Mouse (Mus musculus) liver, adult 2 months (tissue): Measurements from ENCODE around the gene Gm13090.

ENCODE experiments used
- CTCF ChIP-seq: fragments of 200-500 bp; IDR thresholded peaks from 2 replicates; pipeline ENCODE4 v1.5.1; 2011; ENCODE audit warnings: low read depth, low read length, control low read depth
- POLR2A ChIP-seq: fragments of 200-500 bp; IDR thresholded peaks from 2 replicates; pipeline ENCODE4 v1.6.1; 2011; ENCODE audit warnings: low read length, control low read depth; ENCODE audit not compliant: insufficient read depth; ENCODE audit errors: extremely low read depth

- TF ChIP-seq POLR2A (no peak), CTCF (no peak)
Measured at GRCm38 (mm10) chr4:151083027-151083426, 6.3 kb upstream of the Gm13090 start.
